Mouse (Mus musculus): ENCODE measurements around the gene Fndc5. TPM values are rescaled to one million over a fixed set of nuclear protein-coding genes. Genes with fewer than 3 reads are reported as not detected.

Fndc5 gene
- 5.6 and 7.1 TPM in 2 replicates for polyA plus RNA-seq (2015; fragmentation: Nextera tagmentation; extraction: Ambion mirVana)

GRCm38 (mm10) chr4:129136579-129137391 lies at the start of gene Fndc5:
TSS of gene Fndc5 (plus strand) at chr4:129136999.
- ATAC-seq (ENCODE audit: extremely low read depth, insufficient number of reproducible peaks, low FRiP score, low TSS enrichment): 0 out of 2 replicates have a peak, but pooled peaks have one; percentile 18
- Histone ChIP-seq H3K36me3 (no peaks in the 10 kb centered on the region), H3K4me3 (peak within 1 kb of the TSS; percentile 67), H3K27me3 (replicated peaks) (peaks cover 61% of the 10 kb centered on the region), H3K4me2 (peak within 1 kb of the TSS; percentile 90), H3K9ac (peak within 1 kb of the TSS; percentile 88), H3K4me1 (peaks cover 47% of the 10 kb centered on the region), H3K9me3 (no peaks in the 10 kb centered on the region), H3K27ac (replicated peaks) (peak within 1 kb of the TSS; percentile 36)
- WGBS: 2% methylated on average over 36 of the region's 80 CpGs

- peaks cover 30% of the 10 kb centered on the region for H3K36me3 ChIP-seq
- ATAC-seq (ENCODE audit: extremely low read depth, insufficient number of reproducible peaks, low FRiP score, low TSS enrichment): no peak
- no peak overlapping the region for H3K4me3 ChIP-seq
- 53% methylated on average over 5 of the region's 5 CpGs for WGBS
- H3K9ac ChIP-seq: no peak overlapping the region
- H3K27ac ChIP-seq (replicated peaks): no peak overlapping the region
- no peaks in the 10 kb centered on the region for H3K9me3 ChIP-seq
- H3K27me3 ChIP-seq (replicated peaks): no peaks in the 10 kb centered on the region
- no peak overlapping the region for H3K4me2 ChIP-seq
- no peaks in the 10 kb centered on the region for H3K4me1 ChIP-seq
Measured at GRCm38 (mm10) chr4:129087850-129088249, 48.9 kb upstream of the Fndc5 start.

DNA sequence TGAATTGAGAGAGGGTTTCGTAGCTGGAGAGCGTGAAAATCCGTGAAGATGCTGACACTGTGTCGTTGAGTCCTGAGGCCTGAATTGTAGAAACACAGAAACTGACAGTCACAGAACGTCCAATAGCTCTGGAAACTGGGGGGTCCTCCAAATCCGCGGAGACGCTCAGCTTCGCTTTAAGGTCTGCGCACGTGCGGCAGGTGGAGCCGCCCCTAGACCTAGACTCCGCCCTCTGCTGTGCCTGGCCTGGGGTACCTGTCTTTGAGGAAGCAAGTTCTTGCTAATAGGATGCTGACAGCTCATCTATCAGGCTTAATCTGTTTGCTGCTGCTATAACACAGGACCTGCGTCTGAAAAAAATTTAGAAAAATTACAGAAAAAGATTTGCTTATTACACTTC lies 41.5 kb upstream of the Fndc5 start:
- 24% methylated on average over 15 of the region's 15 CpGs for WGBS
- no peak overlapping the region for H3K4me2 ChIP-seq
- no peak overlapping the region for H3K4me3 ChIP-seq
- no peaks in the 10 kb centered on the region for H3K4me1 ChIP-seq
- H3K9me3 ChIP-seq: no peaks in the 10 kb centered on the region
- no peak overlapping the region for H3K9ac ChIP-seq
- peaks cover 32% of the 10 kb centered on the region for H3K27me3 ChIP-seq (replicated peaks)
- ATAC-seq (ENCODE audit: extremely low read depth, insufficient number of reproducible peaks, low FRiP score, low TSS enrichment): no peak
- no peak overlapping the region for H3K27ac ChIP-seq (replicated peaks)
- no peaks in the 10 kb centered on the region for H3K36me3 ChIP-seq

DNA sequence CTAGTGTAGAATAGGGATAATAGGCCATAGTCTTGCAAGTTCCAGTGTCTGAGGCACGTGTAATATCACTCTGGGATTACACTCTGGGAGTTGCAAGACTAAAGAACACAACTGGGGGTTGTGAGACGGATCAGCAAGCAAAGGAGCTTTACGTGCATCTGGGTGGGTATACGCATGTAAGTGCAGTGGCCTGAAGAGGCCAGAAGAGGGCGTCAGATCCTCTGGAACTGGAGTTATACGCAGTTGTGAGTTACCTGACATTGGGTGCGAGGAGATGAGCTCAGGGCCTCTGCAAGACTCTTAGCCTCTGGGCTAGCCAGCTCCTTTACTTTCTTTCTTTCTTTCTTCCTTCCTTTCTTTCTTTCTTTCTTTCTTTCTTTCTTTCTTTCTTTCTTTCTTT lies 39.8 kb upstream of the Fndc5 start:
- Histone ChIP-seq H3K36me3 (no peaks in the 10 kb centered on the region), H3K27me3 (replicated peaks) (peaks cover 33% of the 10 kb centered on the region), H3K4me3 (no peak overlapping the region), H3K9me3 (no peaks in the 10 kb centered on the region), H3K4me1 (no peaks in the 10 kb centered on the region), H3K27ac (replicated peaks) (no peak overlapping the region), H3K4me2 (no peak overlapping the region), H3K9ac (no peak overlapping the region)
- 70% methylated on average over 7 of the region's 7 CpGs for WGBS
- no peak for ATAC-seq (ENCODE audit: extremely low read depth, insufficient number of reproducible peaks, low FRiP score, low TSS enrichment)

DNA sequence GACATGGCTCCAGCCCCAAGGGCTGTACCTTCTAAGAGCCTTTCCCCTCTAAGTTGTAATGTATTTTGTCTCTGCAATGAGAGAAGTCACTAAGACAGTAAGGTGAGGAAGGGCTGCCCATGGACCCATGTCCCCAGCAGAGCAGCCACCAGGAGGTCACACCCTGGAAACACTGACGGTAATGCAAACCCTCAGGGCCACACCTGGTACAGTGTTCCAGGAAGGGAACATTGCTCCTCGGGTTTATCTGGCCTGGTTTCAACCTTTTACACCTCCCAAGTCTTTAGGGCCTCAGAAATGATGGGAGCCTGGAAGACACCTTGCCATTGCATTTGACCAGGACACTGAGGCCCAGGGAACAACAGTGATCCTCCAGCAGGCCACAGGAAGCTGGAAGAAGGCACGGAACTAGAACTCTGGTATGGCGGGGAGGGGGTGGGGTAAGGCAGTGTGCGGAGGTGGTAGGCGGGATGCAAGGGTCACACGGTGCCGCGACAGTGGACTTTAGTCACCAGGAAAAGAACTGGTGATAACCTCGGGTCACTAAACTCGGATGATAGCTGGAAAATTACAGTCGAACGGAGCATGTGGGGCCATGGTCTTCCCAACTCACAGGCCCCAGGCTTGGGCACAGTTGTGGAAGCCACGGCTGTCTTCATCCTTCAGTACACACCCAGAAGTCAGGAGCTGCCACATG lies 34.5 kb upstream of the Fndc5 start:
- no peak overlapping the region for H3K9ac ChIP-seq
- H3K27me3 ChIP-seq (replicated peaks): peaks cover 51% of the 10 kb centered on the region
- no peak overlapping the region for H3K4me2 ChIP-seq
- H3K4me1 ChIP-seq: peaks cover 8% of the 10 kb centered on the region
- ATAC-seq (ENCODE audit: extremely low read depth, insufficient number of reproducible peaks, low FRiP score, low TSS enrichment): no peak
- no peaks in the 10 kb centered on the region for H3K36me3 ChIP-seq
- no peak overlapping the region for H3K27ac ChIP-seq (replicated peaks)
- WGBS: 55% methylated on average over 14 of the region's 14 CpGs
- no peak overlapping the region for H3K4me3 ChIP-seq
- no peaks in the 10 kb centered on the region for H3K9me3 ChIP-seq

GRCm38 (mm10) chr4:129105356-129105755 lies 31.4 kb upstream of the Fndc5 start, which contains the start of gene Tmem54:
TSS of gene Tmem54 (plus strand) at chr4:129105548.
- no peak for ATAC-seq (ENCODE audit: extremely low read depth, insufficient number of reproducible peaks, low FRiP score, low TSS enrichment)
- Histone ChIP-seq H3K36me3 (no peaks in the 10 kb centered on the region), H3K4me2 (peak within 1 kb of the TSS; percentile 61), H3K9me3 (no peaks in the 10 kb centered on the region), H3K27me3 (replicated peaks) (peaks cover 72% of the 10 kb centered on the region), H3K4me3 (peak within 1 kb of the TSS; percentile 35), H3K4me1 (peaks cover 8% of the 10 kb centered on the region), H3K9ac (peak within 1 kb of the TSS; percentile 60; the same call in 1 of the 2 replicates), H3K27ac (replicated peaks) (no peak within 1 kb of the TSS)
- 2% methylated on average over 40 of the region's 40 CpGs for WGBS

DNA sequence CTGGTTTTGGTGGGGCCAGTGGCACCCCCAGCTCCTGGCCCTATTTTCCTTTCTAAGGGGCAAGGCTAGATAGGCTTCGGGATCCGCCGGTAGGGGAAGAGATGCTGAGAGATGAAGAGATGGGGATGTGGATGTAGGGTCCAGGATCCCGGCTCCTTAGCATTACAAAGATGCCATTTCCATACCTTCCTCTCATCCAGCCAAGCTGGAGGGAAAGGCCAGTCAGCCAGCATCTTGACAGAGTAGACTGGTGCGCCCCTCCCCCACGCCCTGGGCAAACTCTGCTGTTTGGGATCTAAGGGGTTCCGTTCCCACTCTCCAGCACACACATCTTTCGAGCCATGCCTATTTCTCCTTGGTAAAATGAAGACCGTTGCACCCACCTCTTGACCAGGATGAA lies 30.7 kb upstream of the Fndc5 start:
- Histone ChIP-seq H3K4me1 (peaks cover 8% of the 10 kb centered on the region), H3K9ac (no peak overlapping the region), H3K27ac (replicated peaks) (no peak overlapping the region), H3K4me2 (no peak overlapping the region), H3K27me3 (replicated peaks) (peaks cover 74% of the 10 kb centered on the region), H3K9me3 (no peaks in the 10 kb centered on the region), H3K4me3 (peak overlapping the region; percentile 35; the same call in 1 of the 2 replicates), H3K36me3 (no peaks in the 10 kb centered on the region)
- no peak for ATAC-seq (ENCODE audit: extremely low read depth, insufficient number of reproducible peaks, low FRiP score, low TSS enrichment)
- 17% methylated on average over 9 of the region's 9 CpGs for WGBS

DNA sequence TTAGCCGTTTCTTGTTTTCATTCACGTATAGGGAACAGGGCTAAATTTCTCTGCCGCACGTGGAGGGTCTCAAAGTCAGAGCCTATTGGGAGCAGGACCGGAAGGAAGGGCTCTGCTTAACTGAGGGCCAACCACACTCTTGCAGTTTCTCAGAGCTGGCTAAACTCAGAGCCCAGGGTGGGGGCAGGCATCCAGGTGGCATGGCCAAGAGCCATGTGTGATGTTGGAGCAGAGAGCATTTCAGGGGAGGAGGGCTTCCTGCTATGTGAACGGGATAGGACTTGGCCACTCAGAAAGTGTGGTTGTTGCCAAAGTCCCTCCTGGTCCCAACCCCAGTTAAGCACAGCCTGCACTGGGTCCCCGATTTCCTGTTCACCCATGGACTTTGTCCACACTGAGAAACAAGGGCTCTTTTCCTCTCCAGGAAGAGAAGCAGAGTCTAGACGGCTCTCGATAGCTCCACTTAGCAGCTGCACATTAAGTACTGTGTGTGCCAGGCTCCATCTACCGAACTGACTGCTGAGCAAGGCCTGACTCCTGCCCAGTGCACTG lies 29.4 kb upstream of the Fndc5 start:
- Histone ChIP-seq H3K4me3 (no peak overlapping the region), H3K4me1 (peaks cover 8% of the 10 kb centered on the region), H3K4me2 (no peak overlapping the region), H3K27me3 (replicated peaks) (peaks cover 77% of the 10 kb centered on the region), H3K27ac (replicated peaks) (no peak overlapping the region), H3K9me3 (no peaks in the 10 kb centered on the region), H3K9ac (no peak overlapping the region), H3K36me3 (no peaks in the 10 kb centered on the region)
- no peak for ATAC-seq (ENCODE audit: extremely low read depth, insufficient number of reproducible peaks, low FRiP score, low TSS enrichment)
- 55% methylated on average over 10 of the region's 10 CpGs for WGBS

GRCm38 (mm10) chr4:129108624-129109023 lies 28.2 kb upstream of the Fndc5 start:
- H3K9ac ChIP-seq: no peak overlapping the region
- no peak overlapping the region for H3K4me3 ChIP-seq
- peaks cover 78% of the 10 kb centered on the region for H3K27me3 ChIP-seq (replicated peaks)
- H3K36me3 ChIP-seq: no peaks in the 10 kb centered on the region
- no peak for ATAC-seq (ENCODE audit: extremely low read depth, insufficient number of reproducible peaks, low FRiP score, low TSS enrichment)
- peaks cover 8% of the 10 kb centered on the region for H3K4me1 ChIP-seq
- 70% methylated on average over 7 of the region's 7 CpGs for WGBS
- no peaks in the 10 kb centered on the region for H3K9me3 ChIP-seq
- H3K27ac ChIP-seq (replicated peaks): no peak overlapping the region
- no peak overlapping the region for H3K4me2 ChIP-seq

DNA sequence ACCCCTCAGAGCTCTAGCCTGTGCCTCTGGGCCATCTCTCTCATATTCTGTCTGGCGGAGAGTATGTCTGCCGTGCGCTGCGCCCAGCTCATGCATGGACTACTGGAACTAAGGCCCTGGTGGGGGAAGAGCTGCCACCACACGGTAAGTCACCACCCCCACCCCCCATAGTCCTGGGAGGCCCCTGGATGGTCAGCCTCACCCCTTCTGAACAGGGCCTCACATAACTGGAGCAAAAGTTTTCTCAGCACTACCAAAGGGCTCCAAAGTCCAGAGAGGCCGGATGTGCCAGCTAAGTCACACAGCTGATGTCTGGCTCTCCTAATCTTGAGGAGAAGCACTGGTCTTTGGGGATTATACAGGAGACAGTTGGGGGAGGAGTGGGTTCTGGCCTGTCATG lies 26.0 kb upstream of the Fndc5 start:
- H3K27me3 ChIP-seq (replicated peaks): peaks cover 78% of the 10 kb centered on the region
- ATAC-seq (ENCODE audit: extremely low read depth, insufficient number of reproducible peaks, low FRiP score, low TSS enrichment): no peak
- WGBS: 81% methylated on average over 6 of the region's 6 CpGs

GRCm38 (mm10) chr4:129111350-129111749 lies 25.4 kb upstream of the Fndc5 start:
- H3K27me3 ChIP-seq (replicated peaks): peaks cover 77% of the 10 kb centered on the region
- H3K27ac ChIP-seq (replicated peaks): no peak overlapping the region
- H3K4me3 ChIP-seq: no peak overlapping the region
- WGBS: 60% methylated on average over 11 of the region's 11 CpGs
- H3K4me2 ChIP-seq: no peak overlapping the region
- H3K4me1 ChIP-seq: no peaks in the 10 kb centered on the region; the same call in 1 of the 2 replicates
- no peak for ATAC-seq (ENCODE audit: extremely low read depth, insufficient number of reproducible peaks, low FRiP score, low TSS enrichment)
- H3K36me3 ChIP-seq: no peaks in the 10 kb centered on the region
- no peaks in the 10 kb centered on the region for H3K9me3 ChIP-seq
- no peak overlapping the region for H3K9ac ChIP-seq

More for the DNA sequence above, 26.0 kb upstream of the Fndc5 start:
- H3K4me2 ChIP-seq: no peak overlapping the region
- no peaks in the 10 kb centered on the region for H3K9me3 ChIP-seq
- no peak overlapping the region for H3K27ac ChIP-seq (replicated peaks)
- peaks cover under 1% of the 10 kb centered on the region; the same call in 1 of the 2 replicates for H3K4me1 ChIP-seq
- no peaks in the 10 kb centered on the region for H3K36me3 ChIP-seq
- no peak overlapping the region for H3K9ac ChIP-seq
- H3K4me3 ChIP-seq: no peak overlapping the region
